Mouse (Mus musculus) thymus, adult 2 months (tissue): ENCODE results near the gene Tusc2. TPM values are rescaled to one million over a fixed set of nuclear protein-coding genes. Genes with fewer than 3 reads are reported as not detected.

Source experiments
- DNase-seq: peaks from one replicate; pipeline ENCODE4 v3.0.0; 2021
- H3K27ac ChIP-seq: fragments of 200-500 bp; 2 replicates; pipeline ENCODE4 v1.5.1; 2012; ENCODE audit warnings: low read length, control low read depth; ENCODE audit not compliant: control insufficient read depth, insufficient read depth
- H3K27me3 ChIP-seq: fragments of 200-500 bp; 2 replicates; pipeline ENCODE4 v1.6.1; 2012; ENCODE audit warnings: mild to moderate bottlenecking, low read length, moderate library complexity, mixed read lengths; ENCODE audit not compliant: control insufficient read depth, insufficient read depth
- H3K36me3 ChIP-seq: fragments of 200-500 bp; 2 replicates; pipeline ENCODE4 v1.6.1; 2012; ENCODE audit warnings: mild to moderate bottlenecking, low read length, moderate library complexity; ENCODE audit not compliant: control insufficient read depth, insufficient read depth
- H3K4me1 ChIP-seq: fragments of 200-500 bp; replicated peaks from 2 replicates; pipeline ENCODE4 v1.6.1; 2012; ENCODE audit warnings: low read length; ENCODE audit not compliant: control insufficient read depth, insufficient read depth
- H3K4me3 ChIP-seq: fragments of 200-500 bp; 2 replicates; pipeline ENCODE4 v1.5.1; 2012; ENCODE audit warnings: mild to moderate bottlenecking, low read length, control low read depth, moderate library complexity; ENCODE audit not compliant: control insufficient read depth, insufficient read depth
- CTCF ChIP-seq: fragments of 200-500 bp; IDR thresholded peaks from 2 replicates; pipeline ENCODE4 v1.5.1; 2012; ENCODE audit warnings: mild to moderate bottlenecking, control low read depth, low read length, moderate library complexity, borderline replicate concordance; ENCODE audit not compliant: control insufficient read depth, poor library complexity, insufficient read depth; ENCODE audit errors: extremely low read depth
- POLR2A ChIP-seq: fragments of 200-500 bp; IDR thresholded peaks from 2 replicates; pipeline ENCODE4 v1.6.1; 2012; ENCODE audit warnings: mild to moderate bottlenecking, low read length, control low read depth, moderate library complexity; ENCODE audit not compliant: control insufficient read depth, poor library complexity, insufficient read depth; ENCODE audit errors: extremely low read depth
- WGBS: fragments of 180-500 bp; shearing (Covaris S2); methylation state at CpG from one replicate; pipeline ENCODE4 v1.1.7; 2018; 5-methylcytosine and 5-hydroxymethylcytosine counted together
- polyA plus RNA-seq: library from polyadenylated mRNA; depleted of rRNA; stranded (reverse); fragments of >200 nt; gene quantifications from 2 replicates; pipeline ENCODE4 v1.2.3, GENCODE M21; 2012

Gene Tusc2
- polyA plus RNA-seq, 1 experiment: 67.3 TPM

GRCm38 (mm10) chr9:107540420-107540819 is 22.6 kb upstream of the Tusc2 start:
- no peak overlapping the region for H3K27ac ChIP-seq
- DNase-seq: no peak
- WGBS: 87% methylated on average over 4 of the region's 4 CpGs
- no peak overlapping the region for H3K4me3 ChIP-seq
- peaks cover 17% of the 10 kb centered on the region for H3K36me3 ChIP-seq
- no peaks in the 10 kb centered on the region for H3K27me3 ChIP-seq
- peaks cover 34% of the 10 kb centered on the region for H3K4me1 ChIP-seq
- TF ChIP-seq POLR2A (no peak), CTCF (no peak)

GRCm38 (mm10) chr9:107541005-107541404 is 22.1 kb upstream of the Tusc2 start:
- Histone ChIP-seq H3K4me3 (no peak overlapping the region), H3K4me1 (peaks cover 32% of the 10 kb centered on the region), H3K36me3 (peaks cover 17% of the 10 kb centered on the region), H3K27me3 (no peaks in the 10 kb centered on the region), H3K27ac (no peak overlapping the region)
- DNase-seq: no peak
- no peak for TF ChIP-seq CTCF
- no peak for TF ChIP-seq POLR2A
- WGBS: 71% methylated on average over 10 of the region's 10 CpGs

DNA sequence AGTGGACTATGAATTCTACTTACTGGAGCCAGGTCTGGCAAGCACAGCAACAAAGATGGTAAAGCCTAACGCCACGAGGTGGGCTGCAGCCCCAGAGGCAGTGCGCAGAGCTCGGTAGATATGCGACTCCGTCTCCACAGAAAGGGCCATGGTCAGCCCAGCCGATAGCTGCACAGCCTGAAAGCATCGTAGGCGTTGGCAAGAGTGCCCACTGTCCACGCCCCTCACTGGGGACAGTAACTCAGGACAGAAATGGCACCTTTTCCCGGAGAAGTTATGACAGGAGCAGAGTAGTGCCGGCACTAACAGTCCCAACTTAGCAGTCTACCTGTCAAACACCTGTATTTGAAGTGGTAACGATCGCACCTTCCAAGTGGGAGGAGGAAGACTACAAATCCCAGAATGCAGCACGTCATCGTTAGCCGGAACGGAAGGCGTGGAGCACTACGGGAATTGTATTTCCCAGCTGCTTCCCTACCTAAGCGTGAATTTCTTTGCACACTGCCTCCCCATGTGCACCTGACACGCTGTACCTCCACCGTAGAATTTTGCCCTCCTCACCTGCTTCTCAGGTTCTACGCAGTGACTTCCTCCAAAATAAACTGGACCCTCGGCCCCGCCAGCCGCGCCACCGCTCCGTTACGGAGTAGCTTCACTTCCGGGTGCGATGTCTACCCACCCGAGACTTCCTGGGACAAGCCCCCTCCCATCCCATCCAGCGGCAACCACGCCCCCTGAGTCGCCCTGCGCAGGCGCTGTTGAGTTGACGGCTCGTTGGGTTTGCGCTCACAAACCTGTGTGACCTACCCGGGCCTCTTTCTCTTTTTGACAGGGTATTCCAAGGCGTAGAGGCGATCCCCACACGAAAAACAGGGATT is 21.3 kb upstream of the Tusc2 start, which contains the start of the genes Cyb561d2 and Nprl2:
Gene Cyb561d2, minus strand, starts transcription at position 720 of the 878 bp plus-strand sequence.
Gene Nprl2, plus strand, starts transcription at position 753 of the 878 bp plus-strand sequence.
- H3K36me3 ChIP-seq: peaks cover 17% of the 10 kb centered on the region
- peak; percentile 97 for DNase-seq
- H3K27ac ChIP-seq: peak within 1 kb of the TSS; percentile 11; the same call in 1 of the 2 replicates
- peak; percentile 74 for TF ChIP-seq POLR2A
- TF ChIP-seq CTCF: no peak
- H3K4me1 ChIP-seq: peaks cover 32% of the 10 kb centered on the region
- no peaks in the 10 kb centered on the region for H3K27me3 ChIP-seq
- under 1% methylated on average over 46 of the region's 46 CpGs for WGBS
- peak within 1 kb of the TSS; percentile 85 for H3K4me3 ChIP-seq

- H3K4me3 ChIP-seq: peak overlapping the region; percentile 85
- WGBS: under 1% methylated on average over 11 of the region's 11 CpGs
- peaks cover 31% of the 10 kb centered on the region for H3K4me1 ChIP-seq
- no peak for DNase-seq
- H3K27ac ChIP-seq: peak overlapping the region; percentile 11; the same call in 1 of the 2 replicates
- no peaks in the 10 kb centered on the region for H3K27me3 ChIP-seq
- TF ChIP-seq CTCF: peak; percentile 39; the same call in 1 of the 2 replicates
- no peak for TF ChIP-seq POLR2A
- H3K36me3 ChIP-seq: peaks cover 17% of the 10 kb centered on the region
These were observed 20.7 kb upstream of the Tusc2 start for GRCm38 (mm10) chr9:107542352-107542686.

DNA sequence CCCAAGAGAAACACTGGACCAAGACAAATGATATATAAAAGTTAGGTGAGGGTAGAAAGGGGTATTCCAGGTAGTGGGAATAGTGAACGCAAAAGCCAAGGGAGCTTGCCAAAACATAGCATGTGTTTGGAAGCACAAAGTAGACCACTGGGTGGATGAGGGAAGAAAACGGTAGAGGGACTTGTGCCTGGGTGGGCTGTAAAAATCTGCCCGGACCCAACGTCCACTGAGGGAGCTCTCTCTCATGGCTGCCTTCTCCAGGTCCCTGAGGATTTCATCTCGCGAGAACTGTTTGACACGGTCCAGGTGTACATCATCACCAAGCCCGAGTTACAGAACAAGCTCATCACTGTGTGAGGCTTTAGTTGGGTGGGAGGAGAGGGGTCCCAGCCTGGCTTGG is 20.3 kb upstream of the Tusc2 start:
- no peak overlapping the region for H3K4me3 ChIP-seq

GRCm38 (mm10) chr9:107543299-107543698 is 19.8 kb upstream of the Tusc2 start:
- H3K4me1 ChIP-seq: peaks cover 34% of the 10 kb centered on the region
- WGBS: 96% methylated on average over 11 of the region's 11 CpGs

More for the DNA sequence above, 20.3 kb upstream of the Tusc2 start:
- peaks cover 33% of the 10 kb centered on the region for H3K4me1 ChIP-seq
- no peak overlapping the region for H3K27ac ChIP-seq
- H3K27me3 ChIP-seq: no peaks in the 10 kb centered on the region
- 60% methylated on average over 8 of the region's 8 CpGs for WGBS
- no peak for DNase-seq
- TF ChIP-seq CTCF (no peak), POLR2A (no peak)
- peaks cover 16% of the 10 kb centered on the region for H3K36me3 ChIP-seq

More at GRCm38 (mm10) chr9:107543299-107543698, 19.8 kb upstream of the Tusc2 start:
- DNase-seq: no peak
- TF ChIP-seq POLR2A (no peak), CTCF (no peak)
- Histone ChIP-seq H3K27ac (no peak overlapping the region), H3K4me3 (no peak overlapping the region), H3K27me3 (no peaks in the 10 kb centered on the region), H3K36me3 (peaks cover 10% of the 10 kb centered on the region)
